Mouse (Mus musculus) G1E (cell line): ENCODE measurements around the gene Cadm1.

ENCODE experiments used
- CTCF ChIP-seq: IDR thresholded peaks from 2 replicates; pipeline ENCODE4 v1.5.1; 2012; ENCODE audit warnings: low read depth, low read length, inconsistent platforms, mixed read lengths
- GATA1 ChIP-seq: IDR thresholded peaks from 2 replicates; pipeline ENCODE4 v1.6.1; 2012; ENCODE audit warnings: borderline replicate concordance, low read length, inconsistent platforms, mixed read lengths
- GATA2 ChIP-seq: IDR thresholded peaks from 2 replicates; pipeline ENCODE4 v1.6.1; 2012; ENCODE audit warnings: low read depth, low read length, inconsistent platforms, borderline replicate concordance
- TAL1 ChIP-seq: conservative IDR thresholded peaks from 2 replicates; pipeline ENCODE4 v1.6.1; 2012; ENCODE audit warnings: low read depth, low read length, inconsistent platforms, mixed read lengths

DNA sequence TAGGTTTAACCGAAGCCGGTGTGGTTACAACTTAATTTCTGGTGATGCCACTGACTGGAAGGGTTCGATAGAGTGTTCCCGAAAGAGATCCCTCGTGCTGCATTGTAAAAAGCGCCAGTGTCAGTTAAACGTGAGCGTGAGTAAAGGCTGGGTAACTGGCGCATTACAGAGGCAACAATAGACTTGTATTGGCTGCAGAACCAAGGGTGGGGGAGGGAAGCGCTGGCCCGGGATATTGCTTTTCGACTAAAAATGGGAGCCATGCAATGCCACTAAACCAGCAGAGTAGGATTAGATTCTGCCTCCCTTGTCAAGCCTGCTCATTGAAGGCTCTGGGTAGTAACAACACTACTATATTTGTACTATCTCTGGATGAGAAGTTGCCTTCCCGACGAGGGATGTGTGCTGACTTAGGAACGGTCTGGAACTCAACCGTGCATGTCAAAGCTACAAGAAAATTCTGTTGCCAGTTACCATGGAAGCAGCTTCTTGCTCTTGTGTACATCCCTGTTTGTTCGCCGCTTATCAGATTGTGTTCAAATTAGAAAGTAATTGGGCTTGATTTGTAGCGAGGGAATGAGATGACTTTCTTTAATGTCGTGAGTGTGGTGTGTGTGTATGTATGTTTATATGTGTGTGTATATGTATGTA is 2.4 kb downstream of the Cadm1 start:
- TF ChIP-seq GATA1, result no peak
- TF ChIP-seq CTCF, result no peak
- TF ChIP-seq TAL1, result no peak
- no peak for TF ChIP-seq GATA2
